Mouse (Mus musculus): ENCODE results near the gene Ildr2. TPM values are rescaled to one million over a fixed set of nuclear protein-coding genes. Genes with fewer than 3 reads are reported as not detected.

Ildr2 gene
- polyA plus RNA-seq, 1 experiment from 2014 or later: 10.2 TPM

DNA sequence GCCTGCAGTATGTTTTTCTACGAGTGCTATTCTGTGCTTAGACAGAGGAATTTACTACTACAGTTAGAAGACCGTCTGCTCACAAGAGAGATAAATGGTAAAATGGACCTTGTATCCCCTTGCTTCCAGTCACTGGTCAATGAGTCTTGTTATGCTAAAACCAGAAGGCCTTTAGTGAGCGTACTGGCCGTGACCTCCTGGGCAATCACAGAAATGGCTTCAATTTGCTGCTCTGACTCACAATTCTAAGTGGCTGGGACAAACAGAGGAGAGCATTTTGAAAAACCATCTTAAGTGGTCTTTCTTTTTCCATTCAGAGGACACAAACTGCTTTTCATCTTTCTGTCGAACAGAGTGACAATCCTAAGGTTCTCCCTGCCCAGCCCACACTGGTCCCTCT is 57.2 kb downstream of the Ildr2 start:
- peaks cover 25% of the 10 kb centered on the region for H3K36me3 ChIP-seq (replicated peaks)
- H3K27ac ChIP-seq: no peak overlapping the region

GRCm38 (mm10) chr1:166313637-166314036 is 59.7 kb downstream of the Ildr2 start:
- Histone ChIP-seq H3K36me3 (replicated peaks) (peaks cover 22% of the 10 kb centered on the region), H3K9ac (no peak overlapping the region), H3K9me3 (no peaks in the 10 kb centered on the region), H3K4me2 (no peak overlapping the region), H3K27me3 (peaks cover 4% of the 10 kb centered on the region), H3K27ac (no peak overlapping the region), H3K4me3 (replicated peaks) (no peak overlapping the region), H3K4me1 (peaks cover 13% of the 10 kb centered on the region)
- WGBS: 53% methylated on average over 1 of the region's 1 CpGs
- no peak for ATAC-seq (ENCODE audit: low FRiP score)

More for the DNA sequence above, 57.2 kb downstream of the Ildr2 start:
- Histone ChIP-seq H3K4me1 (peaks cover 19% of the 10 kb centered on the region), H3K9me3 (no peaks in the 10 kb centered on the region), H3K4me2 (no peak overlapping the region), H3K9ac (no peak overlapping the region), H3K27me3 (peaks cover 6% of the 10 kb centered on the region), H3K4me3 (replicated peaks) (no peak overlapping the region)
- ATAC-seq (ENCODE audit: low FRiP score): no peak
- 65% methylated on average over 5 of the region's 5 CpGs for WGBS

- no peak for ATAC-seq (ENCODE audit: low FRiP score)
- Histone ChIP-seq H3K9me3 (no peaks in the 10 kb centered on the region), H3K27ac (no peak overlapping the region), H3K4me2 (no peak overlapping the region), H3K4me1 (no peaks in the 10 kb centered on the region), H3K9ac (no peak overlapping the region), H3K4me3 (replicated peaks) (no peak overlapping the region), H3K36me3 (replicated peaks) (peaks cover 22% of the 10 kb centered on the region), H3K27me3 (no peaks in the 10 kb centered on the region)
- WGBS: 91% methylated on average over 4 of the region's 4 CpGs
Observed at GRCm38 (mm10) chr1:166315706-166316105, 61.8 kb downstream of the Ildr2 start.

GRCm38 (mm10) chr1:166319132-166319698 is 65.3 kb downstream of the Ildr2 start:
- H3K9me3 ChIP-seq: no peaks in the 10 kb centered on the region
- H3K27me3 ChIP-seq: no peaks in the 10 kb centered on the region
- peak; percentile 64; the same call in 1 of the 2 replicates for ATAC-seq (ENCODE audit: low FRiP score)
- H3K4me3 ChIP-seq (replicated peaks): no peak overlapping the region
- H3K27ac ChIP-seq: no peak overlapping the region
- 18% methylated on average over 4 of the region's 4 CpGs for WGBS
- no peak overlapping the region for H3K9ac ChIP-seq
- H3K36me3 ChIP-seq (replicated peaks): peaks cover 4% of the 10 kb centered on the region; the same call in 1 of the 2 replicates
- H3K4me1 ChIP-seq: no peaks in the 10 kb centered on the region
- no peak overlapping the region for H3K4me2 ChIP-seq

DNA sequence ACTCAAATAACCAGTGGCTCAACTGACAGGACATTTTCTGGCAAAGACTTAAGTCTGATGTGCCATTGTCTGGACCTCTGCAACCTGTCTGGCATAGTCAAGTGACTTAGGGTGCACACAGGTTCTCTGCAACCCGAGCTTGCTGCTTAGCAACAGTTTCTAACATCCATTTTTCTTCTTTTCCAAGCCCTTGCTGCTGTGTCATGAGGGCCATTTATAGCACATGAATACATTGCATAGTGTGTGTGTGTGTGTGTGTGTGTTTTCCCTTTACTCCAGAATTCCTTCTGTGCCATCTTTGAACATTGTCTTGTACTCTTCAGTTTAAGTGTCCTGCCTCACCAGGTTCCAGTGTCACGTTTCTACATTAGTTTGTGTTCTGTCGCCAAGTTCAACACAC is 72.5 kb downstream of the Ildr2 start:
- H3K9me3 ChIP-seq: no peaks in the 10 kb centered on the region
- no peak overlapping the region for H3K9ac ChIP-seq
- no peak for ATAC-seq (ENCODE audit: low FRiP score)
- H3K36me3 ChIP-seq (replicated peaks): no peaks in the 10 kb centered on the region
- 80% methylated on average over 3 of the region's 3 CpGs for WGBS
- H3K27ac ChIP-seq: no peak overlapping the region
- no peaks in the 10 kb centered on the region; the same call in 1 of the 2 replicates for H3K4me1 ChIP-seq
- no peak overlapping the region for H3K4me3 ChIP-seq (replicated peaks)
- no peaks in the 10 kb centered on the region for H3K27me3 ChIP-seq
- no peak overlapping the region for H3K4me2 ChIP-seq

DNA sequence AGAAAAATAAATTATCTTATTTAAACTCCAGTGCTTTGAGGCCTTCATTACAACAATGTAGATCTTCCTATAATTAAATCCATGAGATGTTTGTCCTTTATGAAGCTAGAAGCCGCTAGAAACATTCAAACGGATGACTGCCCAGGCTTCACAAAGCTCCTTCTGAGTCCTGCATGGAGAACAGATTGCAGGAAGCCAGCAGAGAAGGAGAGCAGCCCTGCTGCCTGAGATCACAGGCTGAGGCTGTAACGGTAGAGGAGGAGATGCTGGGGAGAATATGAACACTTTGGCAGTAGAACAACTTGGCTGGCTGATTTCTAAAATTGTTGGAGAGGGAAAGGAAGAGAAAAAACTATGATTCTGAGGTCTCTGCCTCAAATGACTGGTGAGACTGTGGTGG is 76.8 kb downstream of the Ildr2 start:
- Histone ChIP-seq H3K36me3 (replicated peaks) (no peaks in the 10 kb centered on the region), H3K27me3 (no peaks in the 10 kb centered on the region), H3K9me3 (no peaks in the 10 kb centered on the region), H3K9ac (no peak overlapping the region), H3K4me1 (no peaks in the 10 kb centered on the region; the same call in 1 of the 2 replicates), H3K27ac (no peak overlapping the region), H3K4me3 (replicated peaks) (no peak overlapping the region), H3K4me2 (no peak overlapping the region)
- ATAC-seq (ENCODE audit: low FRiP score): no peak
- WGBS: 67% methylated on average over 3 of the region's 3 CpGs

DNA sequence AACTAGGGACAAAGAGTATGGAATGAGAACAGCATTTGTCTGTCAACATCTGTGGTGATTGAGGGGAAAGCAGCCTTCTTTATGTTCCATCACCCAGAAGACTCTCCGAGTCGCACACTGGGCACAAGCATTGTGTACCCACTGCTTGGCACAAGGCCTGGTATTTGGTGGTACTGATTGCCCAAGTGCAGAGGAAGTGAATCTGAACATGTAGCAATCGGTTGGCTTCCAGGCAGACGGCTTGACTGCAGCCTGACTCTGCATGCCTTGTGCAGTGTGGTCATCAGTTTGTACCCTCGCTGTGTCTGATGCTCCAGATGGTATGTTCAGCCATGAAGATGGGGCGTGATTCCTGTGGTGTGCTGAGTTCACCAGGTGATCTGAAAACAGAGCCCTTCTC is 85.2 kb downstream of the Ildr2 start:
- no peaks in the 10 kb centered on the region for H3K27me3 ChIP-seq
- no peak for ATAC-seq (ENCODE audit: low FRiP score)
- H3K9me3 ChIP-seq: no peaks in the 10 kb centered on the region
- no peak overlapping the region for H3K4me3 ChIP-seq (replicated peaks)
- no peaks in the 10 kb centered on the region for H3K36me3 ChIP-seq (replicated peaks)
- WGBS: 92% methylated on average over 6 of the region's 6 CpGs
- H3K27ac ChIP-seq: no peak overlapping the region
- no peak overlapping the region for H3K9ac ChIP-seq
- no peak overlapping the region for H3K4me2 ChIP-seq
- peaks cover under 1% of the 10 kb centered on the region; the same call in 1 of the 2 replicates for H3K4me1 ChIP-seq

- WGBS: 72% methylated on average over 2 of the region's 2 CpGs
- Histone ChIP-seq H3K4me2 (no peak overlapping the region), H3K36me3 (replicated peaks) (no peaks in the 10 kb centered on the region), H3K9ac (no peak overlapping the region), H3K27ac (no peak overlapping the region), H3K4me3 (replicated peaks) (no peak overlapping the region), H3K9me3 (no peaks in the 10 kb centered on the region), H3K27me3 (no peaks in the 10 kb centered on the region), H3K4me1 (peaks cover 7% of the 10 kb centered on the region)
- no peak for ATAC-seq (ENCODE audit: low FRiP score)
Observed at GRCm38 (mm10) chr1:166342060-166342459, 88.1 kb downstream of the Ildr2 start.

GRCm38 (mm10) chr1:166342539-166342938 is 88.6 kb downstream of the Ildr2 start:
- H3K27ac ChIP-seq: no peak overlapping the region
- H3K4me2 ChIP-seq: no peak overlapping the region
- no peaks in the 10 kb centered on the region for H3K9me3 ChIP-seq
- no peaks in the 10 kb centered on the region for H3K36me3 ChIP-seq (replicated peaks)
- no peak overlapping the region for H3K9ac ChIP-seq
- WGBS: 83% methylated on average over 1 of the region's 1 CpGs
- H3K4me3 ChIP-seq (replicated peaks): no peak overlapping the region
- ATAC-seq (ENCODE audit: low FRiP score): no peak
- peaks cover 7% of the 10 kb centered on the region for H3K4me1 ChIP-seq
- no peaks in the 10 kb centered on the region for H3K27me3 ChIP-seq

GRCm38 (mm10) chr1:166343586-166343985 is 89.6 kb downstream of the Ildr2 start:
- WGBS: 55% methylated on average over 5 of the region's 5 CpGs
- Histone ChIP-seq H3K4me1 (peaks cover 7% of the 10 kb centered on the region), H3K4me3 (replicated peaks) (no peak overlapping the region), H3K9me3 (no peaks in the 10 kb centered on the region), H3K36me3 (replicated peaks) (no peaks in the 10 kb centered on the region), H3K9ac (no peak overlapping the region), H3K27ac (no peak overlapping the region), H3K27me3 (no peaks in the 10 kb centered on the region), H3K4me2 (no peak overlapping the region)
- no peak for ATAC-seq (ENCODE audit: low FRiP score)

- Histone ChIP-seq H3K27ac (no peak overlapping the region), H3K4me1 (peaks cover 7% of the 10 kb centered on the region), H3K4me3 (replicated peaks) (no peak overlapping the region), H3K9me3 (no peaks in the 10 kb centered on the region), H3K36me3 (replicated peaks) (no peaks in the 10 kb centered on the region), H3K27me3 (no peaks in the 10 kb centered on the region), H3K4me2 (no peak overlapping the region), H3K9ac (no peak overlapping the region)
- peak; percentile 81; the same call in 1 of the 2 replicates for ATAC-seq (ENCODE audit: low FRiP score)
- WGBS: 46% methylated on average over 8 of the region's 8 CpGs
Observed at GRCm38 (mm10) chr1:166344300-166345077, 90.5 kb downstream of the Ildr2 start.

DNA sequence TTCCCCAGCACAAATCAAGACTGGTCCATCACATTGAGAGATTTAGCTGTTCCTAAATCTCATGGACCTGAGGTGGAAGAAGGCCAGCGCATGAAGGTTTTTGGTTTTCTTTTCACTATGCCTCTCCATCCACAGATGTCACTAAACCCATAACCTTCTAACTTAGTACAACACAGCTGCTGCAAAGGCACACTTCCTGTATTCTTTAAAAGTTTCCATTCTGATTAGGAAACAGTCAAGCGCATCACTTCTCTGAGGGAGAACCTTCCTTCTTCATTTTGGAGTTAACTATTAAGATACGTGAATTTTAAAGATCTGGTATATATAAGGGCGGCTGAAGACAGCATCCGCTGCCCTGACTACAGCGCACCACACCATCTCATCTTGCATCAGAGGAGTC is 91.7 kb downstream of the Ildr2 start:
- no peaks in the 10 kb centered on the region for H3K27me3 ChIP-seq
- no peak overlapping the region for H3K4me3 ChIP-seq (replicated peaks)
- H3K27ac ChIP-seq: no peak overlapping the region
- H3K9me3 ChIP-seq: no peaks in the 10 kb centered on the region
- H3K4me1 ChIP-seq: peaks cover 7% of the 10 kb centered on the region
- ATAC-seq (ENCODE audit: low FRiP score): no peak
- no peaks in the 10 kb centered on the region for H3K36me3 ChIP-seq (replicated peaks)
- no peak overlapping the region for H3K9ac ChIP-seq
- H3K4me2 ChIP-seq: no peak overlapping the region
- 96% methylated on average over 6 of the region's 6 CpGs for WGBS

- Histone ChIP-seq H3K27me3 (no peaks in the 10 kb centered on the region), H3K36me3 (replicated peaks) (no peaks in the 10 kb centered on the region), H3K9me3 (no peaks in the 10 kb centered on the region), H3K9ac (no peak overlapping the region), H3K4me3 (replicated peaks) (no peak overlapping the region), H3K27ac (no peak overlapping the region), H3K4me2 (no peak overlapping the region), H3K4me1 (peaks cover 7% of the 10 kb centered on the region)
- ATAC-seq (ENCODE audit: low FRiP score): no peak
- WGBS: 92% methylated on average over 3 of the region's 3 CpGs
Observed at GRCm38 (mm10) chr1:166346906-166347305, 93.0 kb downstream of the Ildr2 start.

All from forebrain, embryonic 12.5 days (tissue).